Mouse (Mus musculus) liver, adult 2 months (tissue): ENCODE measurements around the gene Fcna. TPM values are rescaled to one million over a fixed set of nuclear protein-coding genes. Genes with fewer than 3 reads are reported as not detected.

Source experiments
- DNase-seq: peaks from one replicate; pipeline ENCODE4 v3.0.0-alpha.2; 2011; ENCODE audit warnings: low read depth, low spot score; ENCODE audit errors: extremely low read depth
- H3K27ac ChIP-seq: fragments of 200-500 bp; replicated peaks from 2 replicates; pipeline ENCODE4 v1.5.1; 2012; ENCODE audit warnings: low read depth, mild to moderate bottlenecking, control low read depth, inconsistent platforms, low read length; ENCODE audit not compliant: insufficient read depth
- H3K27me3 ChIP-seq: fragments of 200-500 bp; 2 replicates; pipeline ENCODE4 v1.6.1; 2012; ENCODE audit warnings: mild to moderate bottlenecking, moderate library complexity, low read length, inconsistent platforms; ENCODE audit not compliant: control insufficient read depth, insufficient read depth
- H3K36me3 ChIP-seq: fragments of 200-500 bp; 2 replicates; pipeline ENCODE4 v1.6.1; 2012; ENCODE audit warnings: low read length, inconsistent platforms; ENCODE audit not compliant: control insufficient read depth, insufficient read depth
- H3K4me1 ChIP-seq: fragments of 200-500 bp; 2 replicates; pipeline ENCODE4 v1.6.1; 2011; ENCODE audit warnings: low read length; ENCODE audit not compliant: control insufficient read depth, insufficient read depth
- H3K4me3 ChIP-seq: fragments of 200-500 bp; 2 replicates; pipeline ENCODE4 v1.5.1; 2011; ENCODE audit warnings: low read depth, mild to moderate bottlenecking, control low read depth, low read length, moderate library complexity; ENCODE audit not compliant: insufficient read depth
- H3K79me2 ChIP-seq: fragments of 200-500 bp; 2 replicates; pipeline ENCODE4 v1.6.1; 2012; ENCODE audit warnings: inconsistent platforms, mild to moderate bottlenecking, low read length, moderate library complexity; ENCODE audit not compliant: control insufficient read depth, insufficient read depth
- H3K9ac ChIP-seq: fragments of 200-500 bp; 2 replicates; pipeline ENCODE4 v1.6.1; 2012; ENCODE audit warnings: low read depth, mild to moderate bottlenecking, control low read depth, inconsistent platforms, low read length
- CTCF ChIP-seq: fragments of 200-500 bp; IDR thresholded peaks from 2 replicates; pipeline ENCODE4 v1.5.1; 2011; ENCODE audit warnings: low read depth, low read length, control low read depth
- POLR2A ChIP-seq: fragments of 200-500 bp; IDR thresholded peaks from 2 replicates; pipeline ENCODE4 v1.6.1; 2011; ENCODE audit warnings: low read length, control low read depth; ENCODE audit not compliant: insufficient read depth; ENCODE audit errors: extremely low read depth
- WGBS: fragments of 180-500 bp; shearing (Covaris S2); methylation state at CpG from one replicate; pipeline ENCODE4 v1.1.7; 2018; 5-methylcytosine and 5-hydroxymethylcytosine counted together
- polyA plus RNA-seq: library from polyadenylated mRNA; depleted of rRNA; stranded (reverse); fragments of >200 nt; gene quantifications from 2 replicates; pipeline ENCODE4 v1.2.3, GENCODE M21; 2012; rRNA removed
- total RNA-seq: library from RNA; depleted of rRNA; stranded (reverse); fragments of >200 nt; gene quantifications from 2 replicates; pipeline ENCODE4 v1.2.3, GENCODE M21; 2014; rRNA removed

Fcna gene
- total and polyA plus RNA-seq, 2 experiments = 36.5 to 63.2 TPM

DNA sequence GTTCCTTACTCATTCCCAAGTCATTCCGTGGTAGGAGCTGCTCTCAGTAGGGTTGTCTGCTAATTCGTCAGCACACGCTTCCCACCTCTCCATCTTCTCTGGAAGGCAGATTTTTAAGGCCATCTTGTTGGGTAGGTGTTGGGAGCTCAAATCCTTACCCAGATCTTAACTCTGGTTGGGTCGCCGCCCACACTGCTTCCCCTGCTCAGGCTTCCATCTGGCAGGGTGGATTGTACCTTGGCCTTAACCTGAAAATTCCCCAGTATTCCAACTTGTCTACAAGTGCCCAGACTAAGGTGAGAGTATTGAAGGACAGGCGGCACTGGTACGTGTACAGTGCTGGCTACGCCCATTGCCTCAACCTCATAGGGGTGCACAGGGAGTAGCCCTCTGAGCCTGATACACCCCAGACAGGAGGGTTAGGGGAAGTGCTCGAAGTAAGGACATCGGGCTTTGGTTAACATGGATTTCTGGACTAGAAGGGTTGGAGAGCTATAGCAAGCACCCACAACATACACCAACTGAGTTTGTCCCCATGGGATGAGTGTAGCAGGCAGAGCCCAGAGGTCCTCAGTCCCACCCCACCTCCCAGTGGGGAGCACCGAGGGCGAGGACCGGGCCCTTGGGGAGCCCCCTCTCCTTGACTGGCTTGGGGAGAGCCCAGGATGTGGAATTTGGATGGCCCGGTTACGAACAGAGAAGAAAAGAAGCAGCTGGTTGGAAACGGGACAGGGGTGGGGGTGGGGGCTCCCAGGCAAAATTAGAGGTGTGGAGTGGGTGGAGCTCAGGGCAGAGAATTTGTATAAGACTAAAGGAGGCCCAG is 51.6 kb downstream of the Fcna start:
- Histone ChIP-seq H3K4me1 (peaks cover 9% of the 10 kb centered on the region), H3K36me3 (no peaks in the 10 kb centered on the region), H3K27ac (no peak overlapping the region), H3K4me3 (no peak overlapping the region), H3K79me2 (no peaks in the 10 kb centered on the region), H3K27me3 (peaks cover 30% of the 10 kb centered on the region), H3K9ac (no peak overlapping the region)
- DNase-seq = no peak
- TF ChIP-seq POLR2A = no peak
- TF ChIP-seq CTCF = no peak
- 89% methylated on average over 16 of the region's 16 CpGs for WGBS

DNA sequence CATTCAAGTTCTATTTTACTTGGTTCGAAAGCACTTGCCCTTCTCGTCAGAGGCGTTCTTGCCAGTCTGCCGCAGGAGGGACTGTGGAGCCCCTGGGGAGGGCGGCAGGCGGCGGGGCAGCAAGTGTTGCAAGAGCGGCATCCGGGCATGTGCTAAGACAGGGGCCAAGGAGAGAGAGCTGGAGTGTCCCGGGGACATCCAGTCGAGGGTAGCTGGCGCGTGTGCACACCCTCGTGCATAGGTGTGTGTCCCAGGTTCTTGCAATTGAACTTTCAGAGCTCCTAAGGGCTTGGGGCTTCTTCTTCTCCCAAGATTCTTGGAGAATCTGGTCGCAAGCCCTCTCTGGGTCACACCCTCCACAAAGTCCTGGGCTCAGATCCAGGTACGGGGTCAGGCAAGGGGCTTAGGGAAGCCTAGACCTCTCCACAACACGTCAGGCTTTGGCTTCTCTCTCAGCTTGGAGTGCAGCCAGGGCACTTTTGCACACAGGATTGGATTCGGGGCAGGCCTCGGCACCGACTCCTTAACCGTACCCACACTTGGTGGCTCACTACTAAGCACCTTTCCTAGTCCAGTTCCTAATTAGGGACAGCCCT is 52.3 kb downstream of the Fcna start:
- WGBS = 13% methylated on average over 21 of the region's 21 CpGs
- no peak overlapping the region for H3K27ac ChIP-seq
- peaks cover 30% of the 10 kb centered on the region for H3K27me3 ChIP-seq
- H3K4me1 ChIP-seq = peaks cover 8% of the 10 kb centered on the region
- no peaks in the 10 kb centered on the region for H3K36me3 ChIP-seq
- no peak for DNase-seq
- H3K79me2 ChIP-seq = no peaks in the 10 kb centered on the region
- peak overlapping the region; percentile 54 for H3K4me3 ChIP-seq
- H3K9ac ChIP-seq = peak overlapping the region; percentile 63
- no peak for TF ChIP-seq CTCF
- TF ChIP-seq POLR2A = no peak

Other genes starting within 250 kb of the Fcna start
Only the 30 nearest of the 32 such genes appear.
- 1.7 and 3.6 TPM in 2 replicates for gene Npdc1, start 228.7 kb downstream of the Fcna start, total RNA-seq
- 8.4 and 8.9 TPM in 2 replicates for gene Npdc1, start 228.7 kb downstream of the Fcna start, polyA plus RNA-seq
- 0.13 TPM in 1 of 2 replicates, not detected in the other for gene Fut7, start 204.8 kb downstream of the Fcna start, total RNA-seq
- gene Fut7, start 204.8 kb downstream of the Fcna start, polyA plus RNA-seq = 0.07 and 0.21 TPM in 2 replicates
- 11.1 and 13.4 TPM in 2 replicates for gene Abca2, start 199.3 kb downstream of the Fcna start, total RNA-seq
- 40.9 and 48.7 TPM in 2 replicates for gene Abca2, start 199.3 kb downstream of the Fcna start, polyA plus RNA-seq
- 0.18 and 0.54 TPM in 2 replicates for gene Clic3, start 171.2 kb downstream of the Fcna start, total RNA-seq
- 6.2 and 9.2 TPM in 2 replicates for gene Clic3, start 171.2 kb downstream of the Fcna start, polyA plus RNA-seq
- 30.6 and 36.8 TPM in 2 replicates for gene Paxx, start 166.9 kb downstream of the Fcna start, total RNA-seq
- gene Paxx, start 166.9 kb downstream of the Fcna start, polyA plus RNA-seq = 173 and 181 TPM in 2 replicates
- 7.7 and 8.9 TPM in 2 replicates for gene Ptgds, start 158.0 kb downstream of the Fcna start, total RNA-seq
- 18.7 and 40.2 TPM in 2 replicates for gene Ptgds, start 158.0 kb downstream of the Fcna start, polyA plus RNA-seq
- gene Lcn12, start 134.1 kb downstream of the Fcna start, total RNA-seq = 0.40 TPM in 1 of 2 replicates, not detected in the other
- gene Lcn12, start 134.1 kb downstream of the Fcna start, polyA plus RNA-seq = 0.25 and 0.27 TPM in 2 replicates
- gene Fbxw5, start 127.3 kb downstream of the Fcna start, total RNA-seq = 18.6 and 24.0 TPM in 2 replicates
- gene Fbxw5, start 127.3 kb downstream of the Fcna start, polyA plus RNA-seq = 18.8 and 19.4 TPM in 2 replicates
- gene C8g, start 126.3 kb downstream of the Fcna start, total RNA-seq = 589 and 721 TPM in 2 replicates
- 881 and 939 TPM in 2 replicates for gene C8g, start 126.3 kb downstream of the Fcna start, polyA plus RNA-seq
- 4.0 and 5.2 TPM in 2 replicates for gene Traf2, start 81.1 kb downstream of the Fcna start, total RNA-seq
- gene Traf2, start 81.1 kb downstream of the Fcna start, polyA plus RNA-seq = 7.0 and 9.9 TPM in 2 replicates
- 206 and 247 TPM in 2 replicates for gene Edf1, start 70.2 kb downstream of the Fcna start, total RNA-seq
- gene Edf1, start 70.2 kb downstream of the Fcna start, polyA plus RNA-seq = 153 and 186 TPM in 2 replicates
- 7.5 and 7.8 TPM in 2 replicates for gene Mamdc4, start 53.2 kb downstream of the Fcna start, total RNA-seq
- 1.5 and 2.0 TPM in 2 replicates for gene Mamdc4, start 53.2 kb downstream of the Fcna start, polyA plus RNA-seq
- gene Phpt1, start 52.8 kb downstream of the Fcna start, total RNA-seq = 6.7 and 8.2 TPM in 2 replicates
- gene Phpt1, start 52.8 kb downstream of the Fcna start, polyA plus RNA-seq = 38.3 and 39.4 TPM in 2 replicates
- gene Ajm1, start 46.3 kb downstream of the Fcna start, total RNA-seq = not detected in 2 replicates
- 0.06 and 0.07 TPM in 2 replicates for gene Ajm1, start 46.3 kb downstream of the Fcna start, polyA plus RNA-seq
- gene Rabl6, start 19.5 kb downstream of the Fcna start, total RNA-seq = 11.7 and 15.4 TPM in 2 replicates
- gene Rabl6, start 19.5 kb downstream of the Fcna start, polyA plus RNA-seq = 20.6 and 29.6 TPM in 2 replicates
- gene Ccdc183, start 10.4 kb downstream of the Fcna start, total RNA-seq = under 0.01 and 0.07 TPM in 2 replicates
- 0.06 TPM in 1 of 2 replicates, not detected in the other for gene Ccdc183, start 10.4 kb downstream of the Fcna start, polyA plus RNA-seq
- gene Tmem141, start 6.0 kb downstream of the Fcna start, total RNA-seq = 40.0 and 40.9 TPM in 2 replicates
- gene Tmem141, start 6.0 kb downstream of the Fcna start, polyA plus RNA-seq = 28.5 and 30.9 TPM in 2 replicates
- not detected in 2 replicates for gene Lcn8, start 25.1 kb upstream of the Fcna start, total RNA-seq
- gene Lcn8, start 25.1 kb upstream of the Fcna start, polyA plus RNA-seq = not detected in 2 replicates
- gene Lcn5, start 29.9 kb upstream of the Fcna start, total RNA-seq = not detected in 2 replicates
- gene Lcn5, start 29.9 kb upstream of the Fcna start, polyA plus RNA-seq = not detected in 2 replicates
- not detected in 2 replicates for gene Lcn6, start 48.8 kb upstream of the Fcna start, total RNA-seq
- gene Lcn6, start 48.8 kb upstream of the Fcna start, polyA plus RNA-seq = not detected in 2 replicates
- not detected in 2 replicates for gene Lcn10, start 54.7 kb upstream of the Fcna start, total RNA-seq
- gene Lcn10, start 54.7 kb upstream of the Fcna start, polyA plus RNA-seq = not detected in 2 replicates
- gene Obp2a, start 72.0 kb upstream of the Fcna start, total RNA-seq = not detected in 2 replicates
- gene Obp2a, start 72.0 kb upstream of the Fcna start, polyA plus RNA-seq = not detected in 2 replicates
- gene Bmyc, start 78.7 kb upstream of the Fcna start, total RNA-seq = 1.0 and 1.9 TPM in 2 replicates
- gene Bmyc, start 78.7 kb upstream of the Fcna start, polyA plus RNA-seq = 4.7 and 6.8 TPM in 2 replicates
- not detected in 2 replicates for gene Obp2b, start 109.0 kb upstream of the Fcna start, total RNA-seq
- gene Obp2b, start 109.0 kb upstream of the Fcna start, polyA plus RNA-seq = not detected in 2 replicates
- not detected in 2 replicates for gene Lcn3, start 137.5 kb upstream of the Fcna start, total RNA-seq
- not detected in 2 replicates for gene Lcn3, start 137.5 kb upstream of the Fcna start, polyA plus RNA-seq
- not detected in 2 replicates for gene Lcn11, start 149.0 kb upstream of the Fcna start, total RNA-seq
- not detected in 2 replicates for gene Lcn11, start 149.0 kb upstream of the Fcna start, polyA plus RNA-seq
- not detected in 2 replicates for gene Gm13539, start 154.2 kb upstream of the Fcna start, total RNA-seq
- gene Gm13539, start 154.2 kb upstream of the Fcna start, polyA plus RNA-seq = not detected in 2 replicates
- gene Glt6d1, start 187.8 kb upstream of the Fcna start, total RNA-seq = not detected in 2 replicates
- not detected in 2 replicates for gene Glt6d1, start 187.8 kb upstream of the Fcna start, polyA plus RNA-seq
- not detected in 2 replicates for gene Lcn9, start 195.1 kb upstream of the Fcna start, total RNA-seq
- not detected in 2 replicates for gene Lcn9, start 195.1 kb upstream of the Fcna start, polyA plus RNA-seq
- gene Sohlh1, start 219.2 kb upstream of the Fcna start, total RNA-seq = not detected in 2 replicates
- not detected in 2 replicates for gene Sohlh1, start 219.2 kb upstream of the Fcna start, polyA plus RNA-seq